Mouse (Mus musculus) layer of hippocampus, postnatal 25 days (tissue): Measurements from ENCODE around the gene Gm20708. TPM values are rescaled to one million over a fixed set of nuclear protein-coding genes. Genes with fewer than 3 reads are reported as not detected.

Source experiments
- DNase-seq, 2 experiments: peaks; one replicate each; pipeline ENCODE4 v3.0.0; 2022; ENCODE audit warnings: mixed read lengths in 2 of 2, low spot score in 1 of 2; ENCODE audit errors: extremely low spot score in 1 of 2
- total RNA-seq, 2 experiments: library from RNA; stranded (reverse); gene quantifications; 2 replicates each; pipeline ENCODE4 v1.2.3; 2021

Gene Gm20708
- total RNA-seq, 2 experiments from 2014 or later = 1.9 to 3.2 TPM

DNA sequence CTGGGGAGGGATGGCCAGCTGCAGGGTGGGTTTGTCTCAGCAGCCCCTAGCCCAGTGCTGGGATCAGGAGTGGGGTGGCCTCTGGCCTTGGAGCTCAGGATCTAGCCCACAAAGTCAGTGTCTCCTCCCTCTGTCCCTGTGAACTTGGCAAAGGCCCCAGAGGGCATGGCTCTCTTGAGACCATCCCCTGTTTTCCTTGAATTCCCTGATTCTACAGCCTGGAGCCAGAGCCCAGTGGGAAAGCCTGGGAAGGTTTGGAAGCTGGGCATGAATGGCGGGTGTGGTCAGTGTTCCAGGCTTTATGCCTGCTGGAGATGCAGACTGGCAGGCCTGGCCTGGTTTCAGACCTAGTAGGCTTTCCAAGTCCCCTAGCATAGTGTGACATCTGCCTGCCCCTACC, 72.7 kb downstream of the Gm20708 start:
- DNase-seq = no peak

DNA sequence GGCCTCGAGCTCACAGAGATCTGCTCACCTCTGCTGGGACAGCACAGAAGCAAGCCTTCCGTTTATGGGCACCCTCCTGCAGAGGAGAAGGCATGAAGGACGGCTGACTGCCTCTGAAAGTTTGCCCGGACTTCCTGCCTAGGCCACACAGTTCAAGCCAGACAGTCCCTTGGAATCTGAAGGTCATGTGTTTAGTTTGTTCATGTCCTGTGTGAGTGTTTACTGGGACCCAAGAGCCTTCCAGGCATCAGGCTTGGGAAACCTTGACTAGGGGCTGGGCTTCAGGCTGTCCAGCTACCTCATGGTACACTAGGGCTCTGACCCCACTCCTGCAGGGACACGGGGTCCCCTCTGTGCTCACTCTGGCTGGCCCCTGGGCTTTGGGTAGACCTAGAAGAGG, 76.5 kb downstream of the Gm20708 start:
- DNase-seq = no peak

DNA sequence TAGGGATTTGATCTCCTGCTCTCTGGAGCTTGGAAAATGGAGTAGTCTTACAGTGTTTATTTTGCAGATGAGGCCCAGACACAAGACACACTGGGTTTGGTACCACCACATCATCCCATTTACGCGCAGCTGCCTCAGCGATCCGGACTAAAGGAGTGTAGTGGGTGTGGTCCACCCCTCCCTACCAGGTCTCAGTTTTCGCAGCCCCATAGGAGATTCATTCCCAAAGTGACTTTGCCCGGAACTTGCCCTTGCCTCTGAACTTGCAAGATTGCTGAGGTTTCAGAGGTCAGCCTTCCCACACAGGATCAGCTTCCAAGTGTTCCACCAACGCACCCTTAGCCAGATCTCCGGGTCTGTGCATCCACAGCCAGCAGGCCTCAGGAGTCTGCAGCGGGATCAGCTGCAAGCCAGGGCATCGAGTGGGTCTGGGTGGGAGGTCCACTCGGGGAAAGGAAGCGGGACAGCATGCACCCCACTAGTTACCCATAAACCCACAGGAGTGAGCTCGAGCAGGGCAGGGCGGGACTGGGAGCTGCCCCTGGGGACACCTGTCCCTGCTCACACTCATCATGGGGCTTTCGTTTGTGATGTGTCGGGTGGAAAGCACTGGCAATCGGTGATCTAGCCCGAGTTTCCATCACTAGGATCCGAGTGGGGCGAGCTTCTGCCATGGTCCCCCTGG, 78.8 kb downstream of the Gm20708 start:
- no peak for DNase-seq

DNA sequence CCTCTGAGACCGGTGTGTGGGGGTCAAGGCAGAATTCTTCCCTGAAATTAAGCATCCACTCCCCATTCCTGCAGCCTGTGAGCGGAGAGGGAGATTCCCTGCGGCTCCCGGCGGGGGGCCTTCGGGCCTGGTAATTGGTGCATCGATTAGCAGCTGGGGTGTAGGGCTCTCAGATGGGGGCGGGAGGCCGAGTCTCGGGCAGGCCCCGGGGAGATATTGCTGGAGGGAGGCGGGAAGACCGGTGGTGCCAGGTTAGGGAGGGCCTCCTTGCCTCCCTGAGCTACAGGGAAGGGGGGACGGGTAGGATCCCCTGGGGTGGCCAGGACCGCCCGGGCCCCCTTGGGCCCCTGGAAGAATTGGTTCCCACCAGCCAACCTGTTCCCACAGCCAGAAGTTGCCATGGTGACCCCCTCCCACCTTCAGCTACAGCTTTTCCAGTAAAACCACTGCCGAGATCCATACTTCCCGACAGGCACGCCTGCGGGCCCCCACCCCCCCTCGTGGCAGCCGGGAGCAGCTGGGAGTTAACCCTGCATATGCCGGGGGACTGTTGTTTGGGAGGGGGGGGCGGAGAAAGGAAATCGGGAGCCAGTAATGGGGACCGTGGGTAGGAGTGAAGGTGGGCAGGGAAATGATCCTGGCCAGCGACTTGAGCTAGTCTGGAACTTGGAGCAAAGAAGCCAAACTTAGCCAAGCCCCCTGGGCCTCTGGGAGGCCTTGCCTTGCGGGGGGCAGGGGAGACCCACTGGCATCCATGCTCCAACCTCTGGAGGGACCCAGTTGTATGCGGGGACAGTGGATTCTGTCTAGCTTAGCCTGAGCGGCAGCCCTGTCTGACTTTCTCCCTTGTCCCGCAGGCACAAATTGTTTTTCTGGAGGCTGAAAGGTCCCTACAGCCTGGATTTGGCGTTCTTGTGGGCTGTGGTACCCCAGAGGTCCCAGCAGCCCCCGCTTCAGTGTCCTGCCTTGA, 79.7 kb downstream of the Gm20708 start:
- DNase-seq = no peak

Other genes with a start within 250 kb of the Gm20708 start
- gene Tnrc6c, start 155.4 kb upstream of the Gm20708 start, total RNA-seq = 10 to 100 TPM; 53.8 to 76.8 TPM
- gene Tmc8, start 27.6 kb upstream of the Gm20708 start, total RNA-seq = under 1 TPM; 0.35 to 0.89 TPM
- 1 to 10 TPM; 5.3 to 5.5 TPM for gene Tmc6, start 27.5 kb upstream of the Gm20708 start, total RNA-seq
- gene 6030468B19Rik, start 12.0 kb upstream of the Gm20708 start, total RNA-seq = under 1 TPM in 1 of 2 experiments, not detected in 1; 0.35 TPM
- 10 to 100 TPM; 10.8 to 11.1 TPM for gene Syngr2, start within 50 bp of the Gm20708 start, total RNA-seq
- gene Afmid, start 16.3 kb downstream of the Gm20708 start, total RNA-seq = 1 to 10 TPM; 4.6 to 5.4 TPM
- 1 to 10 TPM; 1.1 TPM for gene Tk1, start 16.4 kb downstream of the Gm20708 start, total RNA-seq
- 1 to 10 TPM; 1.2 to 1.3 TPM for gene Birc5, start 39.6 kb downstream of the Gm20708 start, total RNA-seq
- gene Tmem235, start 51.1 kb downstream of the Gm20708 start, total RNA-seq = not detected
- gene Tha1, start 63.8 kb downstream of the Gm20708 start, total RNA-seq = 1 to 10 TPM; 4.2 TPM
- 1 to 10 TPM; 1.3 to 1.8 TPM for gene Socs3, start 160.4 kb downstream of the Gm20708 start, total RNA-seq
- gene Pgs1, start 176.6 kb downstream of the Gm20708 start, total RNA-seq = 10 to 100 TPM; 74.2 to 75.9 TPM